Mouse (Mus musculus) erythroblast, embryonic 14.5 days (primary cell): ENCODE data around the gene Abcc10.

ENCODE experiments used
- GATA1 ChIP-seq: IDR thresholded peaks from 2 replicates; pipeline ENCODE4 v1.6.1; 2012; ENCODE audit warnings: low read length, inconsistent platforms, mixed read lengths
- TAL1 ChIP-seq: IDR thresholded peaks from 3 replicates; pipeline ENCODE4 v1.6.1; 2012; ENCODE audit warnings: low read length, inconsistent platforms, mixed read lengths

DNA sequence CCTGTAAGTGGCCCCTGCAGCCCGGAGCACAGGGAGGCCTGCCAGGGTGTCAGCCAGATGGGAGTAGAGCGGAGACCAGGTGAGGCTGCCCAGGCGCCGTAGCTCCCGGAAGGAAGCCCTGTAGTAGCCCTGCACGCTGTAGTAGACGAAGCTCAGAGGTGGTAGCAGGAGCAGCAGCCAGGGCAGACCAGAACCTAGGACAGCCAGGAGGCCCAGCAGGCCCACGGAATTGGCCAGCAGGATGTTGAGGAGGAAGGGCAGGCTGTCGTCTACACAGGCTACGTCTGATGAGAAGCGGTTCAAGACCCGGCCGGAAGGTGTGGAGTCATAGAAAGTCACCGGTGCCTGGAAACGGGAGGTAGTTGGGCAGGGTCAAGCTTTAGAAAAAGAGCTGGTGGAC lies 21.2 kb downstream of the Abcc10 start:
- no peak for TF ChIP-seq TAL1
- TF ChIP-seq GATA1 = no peak
